Mouse (Mus musculus) heart, postnatal 4 days (tissue): ENCODE results near the gene Nebl. TPM values are rescaled to one million over a fixed set of nuclear protein-coding genes. Genes with fewer than 3 reads are reported as not detected.
A peak's percentile ranks its signal among the peaks of the same experiment; 100 is the strongest.

Experiments
- DNase-seq: peaks from one replicate; pipeline ENCODE4 v3.0.0; 2021
- total RNA-seq, 2 experiments: library from RNA; stranded (reverse); gene quantifications; 2 replicates each; pipeline ENCODE4 v1.2.3; 2021

Nebl gene
- total RNA-seq, 2 experiments from 2014 or later, result 507 to 513 TPM

GRCm38 (mm10) chr2:17705964-17706363 lies 25.3 kb downstream of the Nebl start:
- DNase-seq, result no peak

DNA sequence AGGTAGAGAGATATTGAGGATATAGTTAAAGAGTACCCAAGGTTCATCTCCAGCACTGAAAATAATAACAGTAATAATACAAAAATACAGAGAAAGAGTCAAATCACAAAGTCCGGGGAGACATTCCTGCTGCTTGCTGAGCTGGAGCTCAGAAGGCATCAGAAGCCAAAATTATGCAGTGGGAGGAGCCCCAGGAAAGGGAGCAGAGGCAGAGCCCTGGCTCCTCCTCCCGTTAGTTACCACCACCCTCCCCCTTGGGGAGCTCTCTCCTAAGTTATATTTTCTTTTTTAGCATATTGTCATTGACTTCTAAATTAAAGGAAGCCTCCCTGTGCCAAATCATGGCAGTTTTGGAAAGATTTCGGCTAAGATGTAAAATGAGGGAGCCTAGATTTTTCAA lies 25.8 kb downstream of the Nebl start:
- DNase-seq, result no peak

DNA sequence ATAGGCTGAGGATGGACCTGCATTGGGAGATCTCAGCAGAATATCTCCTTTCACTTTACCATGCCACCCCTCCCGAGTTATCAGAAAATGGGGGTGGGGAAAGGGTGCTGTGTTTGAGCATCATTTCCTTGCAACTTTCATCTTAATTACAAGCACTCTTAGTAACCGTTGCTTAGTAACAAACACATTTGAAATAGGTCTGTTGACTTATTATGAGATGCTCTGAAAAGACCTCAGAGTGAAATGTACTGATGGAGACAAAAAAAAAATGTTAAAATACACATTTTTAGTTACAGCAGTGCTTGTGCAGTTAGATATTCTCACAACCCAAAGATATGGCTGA lies 28.1 kb downstream of the Nebl start:
- DNase-seq, result no peak

GRCm38 (mm10) chr2:17702481-17703169 lies 28.6 kb downstream of the Nebl start:
- no peak for DNase-seq

GRCm38 (mm10) chr2:17698161-17699087 lies 32.8 kb downstream of the Nebl start:
- no peak for DNase-seq

- DNase-seq, result no peak
These were observed 38.3 kb downstream of the Nebl start for GRCm38 (mm10) chr2:17692926-17693325.

DNA sequence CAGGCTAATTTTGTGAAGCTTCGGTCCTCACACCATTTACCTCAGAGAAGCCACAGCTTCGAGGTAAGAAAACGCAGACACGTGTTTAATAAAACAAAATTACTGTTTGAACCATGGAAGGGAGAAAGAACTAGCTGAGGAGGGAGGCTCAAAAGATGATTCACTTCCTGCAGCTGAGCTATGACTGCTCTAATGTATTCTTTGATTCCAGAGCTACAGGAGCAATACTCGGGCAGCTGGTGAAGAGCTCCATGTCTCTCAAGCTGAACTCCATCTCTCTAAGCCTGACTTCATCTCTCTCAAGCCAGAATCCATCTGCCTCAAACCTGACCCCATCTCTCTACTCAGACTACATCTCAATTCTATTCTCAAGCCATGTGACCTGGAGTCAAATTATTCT lies 41.0 kb downstream of the Nebl start:
- no peak for DNase-seq

- no peak for DNase-seq
These were observed 44.1 kb downstream of the Nebl start for GRCm38 (mm10) chr2:17687141-17687540.

- no peak for DNase-seq
These were observed 47.8 kb downstream of the Nebl start for GRCm38 (mm10) chr2:17683326-17684040.

- no peak for DNase-seq
These were observed 59.1 kb downstream of the Nebl start for GRCm38 (mm10) chr2:17672156-17672555.

- DNase-seq, result no peak
These were observed 59.7 kb downstream of the Nebl start for GRCm38 (mm10) chr2:17671566-17671965.

DNA sequence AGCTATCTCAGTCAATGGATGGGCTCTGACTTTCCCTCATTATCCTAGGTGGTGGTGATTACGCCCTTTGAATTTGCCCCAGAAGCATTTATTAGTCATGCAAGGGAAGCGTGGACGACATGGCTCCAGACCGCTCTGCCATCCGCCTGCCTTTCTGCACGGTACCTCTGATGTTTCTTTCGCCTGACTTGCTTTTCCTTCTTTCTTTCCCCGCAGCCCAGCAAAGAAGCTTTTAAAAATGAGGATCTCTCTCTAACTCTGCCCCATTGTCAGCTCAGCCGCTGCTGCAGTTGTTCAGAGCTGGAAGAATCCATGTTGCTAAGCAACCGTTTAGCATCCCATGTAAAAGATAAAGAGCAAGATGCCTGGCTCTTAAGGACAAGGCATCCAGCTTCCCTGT lies 61.3 kb downstream of the Nebl start:
- no peak for DNase-seq

DNA sequence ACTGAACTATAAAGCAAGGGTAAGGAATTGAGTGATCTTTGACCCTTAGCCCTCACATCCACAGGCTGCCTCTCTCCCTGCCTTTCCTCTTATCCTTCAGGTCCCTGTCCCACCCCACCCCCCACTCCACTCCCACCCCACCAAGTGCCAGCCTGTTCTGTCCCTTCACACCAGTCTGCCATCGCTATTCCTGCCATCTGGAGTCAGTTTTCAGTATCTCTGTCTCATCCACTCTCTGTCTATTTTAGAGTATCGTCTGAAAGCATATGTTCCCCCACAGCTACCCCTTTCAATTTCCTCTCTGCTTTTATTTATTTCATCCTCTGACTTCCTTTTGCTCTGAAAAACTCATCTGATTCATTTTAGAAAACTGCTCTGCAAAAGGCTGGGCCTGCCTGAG lies 62.3 kb downstream of the Nebl start:
- no peak for DNase-seq

DNA sequence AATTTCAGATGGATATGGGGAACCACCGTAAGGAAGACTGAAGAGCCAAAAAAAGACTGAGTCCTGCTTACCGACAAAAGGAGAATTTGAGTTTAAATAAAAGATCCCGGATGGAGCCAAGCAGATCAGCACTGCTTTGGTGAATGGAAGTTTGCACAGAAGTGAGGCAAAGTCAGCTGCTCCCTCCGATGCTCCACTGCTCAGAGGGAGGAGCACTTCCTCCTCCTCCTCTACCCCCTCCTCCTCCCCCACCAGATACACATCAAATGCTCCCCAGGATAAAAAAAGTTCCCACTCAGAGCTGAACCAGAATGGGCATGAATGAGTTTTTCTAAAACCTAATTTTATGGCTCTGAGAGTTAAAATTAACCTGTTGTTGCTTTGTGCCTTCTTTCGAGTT lies 73.1 kb downstream of the Nebl start:
- DNase-seq, result no peak

DNA sequence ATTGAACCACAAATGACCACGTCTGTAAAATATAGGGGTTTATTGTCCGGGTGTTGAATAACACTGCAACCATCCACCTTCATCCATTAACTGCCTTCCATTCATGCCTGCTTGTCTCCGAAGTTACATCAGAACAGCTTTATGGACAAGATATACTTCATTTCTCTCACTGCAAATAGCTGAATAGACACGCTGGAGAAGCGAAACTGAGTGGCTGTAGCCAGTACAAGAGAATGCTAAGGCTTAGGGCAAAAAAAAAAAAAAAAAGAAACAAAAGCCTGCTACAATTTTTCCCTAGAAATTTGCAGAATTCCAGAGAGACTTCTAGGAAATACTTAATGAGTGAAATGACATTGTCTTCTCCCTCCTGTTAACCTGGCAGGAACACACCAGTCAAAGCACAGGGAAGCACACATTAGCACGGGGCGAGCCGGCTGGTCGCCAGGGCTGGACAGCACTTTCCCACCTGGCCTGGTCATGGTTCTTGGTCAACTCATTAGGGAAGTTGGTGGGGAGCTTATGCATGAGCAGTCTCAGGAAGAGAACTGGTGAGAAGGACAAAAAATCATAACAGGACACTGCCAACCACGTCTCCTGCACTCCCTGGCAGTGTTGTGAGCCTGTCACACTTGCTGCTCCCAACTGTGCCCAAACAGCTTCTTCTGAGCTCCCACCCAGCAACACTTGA lies 81.0 kb downstream of the Nebl start:
- no peak for DNase-seq

- no peak for DNase-seq
These were observed 81.5 kb downstream of the Nebl start for GRCm38 (mm10) chr2:17649728-17650127.

DNA sequence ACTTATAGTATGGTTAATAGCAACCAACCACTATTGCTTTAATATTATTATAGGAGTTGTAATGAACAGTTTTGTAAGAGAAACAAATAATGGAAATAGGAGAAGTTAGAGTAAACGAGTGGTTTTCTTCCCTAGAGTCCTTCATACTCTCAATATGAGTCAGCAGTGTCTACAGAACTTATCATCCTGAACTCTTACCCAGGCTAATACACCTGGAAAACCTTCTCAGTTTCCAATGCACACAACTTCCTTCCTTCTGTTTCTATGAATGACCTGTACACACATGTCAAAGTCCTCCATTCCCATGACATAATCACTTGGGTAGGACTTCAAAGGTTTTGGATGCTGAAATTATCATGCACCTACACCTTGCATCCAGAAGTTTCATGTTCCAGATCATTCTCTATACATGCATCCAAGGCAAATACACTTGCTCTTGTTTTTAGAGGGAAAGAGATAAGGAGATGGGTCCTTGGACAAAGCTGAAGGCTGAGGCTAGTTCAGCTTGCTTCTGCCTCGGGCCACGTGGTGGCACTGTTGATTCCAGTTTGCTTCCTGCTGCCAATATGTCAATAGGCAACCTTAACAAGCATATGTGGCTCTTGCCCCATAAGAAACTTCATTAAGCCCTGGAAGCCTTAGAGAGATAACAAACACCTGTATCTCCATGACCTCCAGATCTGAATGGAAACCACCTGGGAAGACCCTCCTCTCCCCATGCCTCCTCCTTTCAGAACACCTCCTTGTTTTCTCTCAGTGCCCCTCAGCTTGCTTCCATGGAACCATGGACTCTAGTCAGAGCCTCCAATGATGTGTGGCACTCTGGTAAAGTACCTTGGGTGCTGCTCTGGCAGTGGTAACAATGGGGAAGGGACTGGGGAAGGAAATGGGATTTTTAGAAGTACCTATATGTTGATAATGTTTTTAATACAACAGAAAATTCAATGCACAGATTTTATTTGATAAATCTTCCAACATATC lies 86.7 kb downstream of the Nebl start:
- DNase-seq, result peak; percentile 72

- no peak for DNase-seq
These were observed 87.4 kb downstream of the Nebl start for GRCm38 (mm10) chr2:17643869-17644268.

GRCm38 (mm10) chr2:17642770-17643169 lies 88.5 kb downstream of the Nebl start:
- no peak for DNase-seq

- no peak for DNase-seq
These were observed 90.4 kb downstream of the Nebl start for GRCm38 (mm10) chr2:17640861-17641260.

DNA sequence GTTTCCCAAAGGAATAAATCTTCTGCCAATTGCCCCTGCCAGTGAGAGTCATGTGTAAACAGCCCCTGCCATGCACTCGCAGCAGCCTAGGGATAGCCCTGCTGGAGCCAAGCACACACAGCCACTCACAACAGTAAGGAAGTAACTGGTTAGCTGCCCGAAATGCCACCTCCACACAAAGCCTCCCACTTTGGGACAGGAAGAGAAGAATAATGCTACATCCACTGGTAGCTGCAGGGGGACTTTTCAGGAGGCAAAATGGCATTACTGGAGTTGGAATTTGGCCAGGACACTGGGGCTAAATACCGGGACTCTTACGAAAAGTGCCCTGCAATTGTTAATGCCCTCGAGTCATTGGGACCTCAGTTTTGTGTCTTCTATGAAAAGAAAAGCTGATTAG lies 92.6 kb downstream of the Nebl start:
- DNase-seq, result no peak
